Mouse (Mus musculus): ENCODE data around the gene Mia3. TPM values are rescaled to one million over a fixed set of nuclear protein-coding genes. Genes with fewer than 3 reads are reported as not detected.

Mia3 gene
- total RNA-seq, 2 experiments from 2014 or later = 279 to 289 TPM

DNA sequence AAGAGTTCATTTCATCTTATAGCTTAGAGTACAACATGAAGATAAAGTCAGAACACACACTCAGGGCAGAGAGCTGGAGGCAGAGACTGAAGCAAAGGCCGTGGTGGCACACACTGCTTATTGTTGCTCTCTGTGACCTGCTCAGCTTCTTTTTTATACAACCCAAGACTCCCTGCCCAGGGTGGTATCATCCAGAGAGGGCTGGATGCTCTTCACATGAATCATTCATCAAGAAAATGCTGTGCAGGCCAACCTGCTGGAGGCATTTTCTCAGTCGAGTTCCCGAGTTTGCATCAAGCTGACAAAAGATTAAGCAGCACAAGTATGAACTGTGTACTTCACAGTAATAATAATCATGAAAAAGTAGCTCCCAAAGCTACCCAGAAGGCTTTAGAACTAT is 81.0 kb downstream of the Mia3 start:
- no peak for DNase-seq (ENCODE audit: extremely low spot score in 1 of 2, low spot score in 2 of 2)
- intact Hi-C loops (cut with DNase I) = loop anchor here (5.0 kb wide), 1 partner anchor 44 kb away; no protein-coding TSS in a partner anchor

Other genes with a start within 250 kb of the Mia3 start
- 1 to 10 TPM; 3.8 to 3.9 TPM for gene Disp1, start 148.0 kb downstream of the Mia3 start, total RNA-seq (2021)
- 10 to 100 TPM; 56.4 to 61.4 TPM for gene Aida, start 73.0 kb downstream of the Mia3 start, total RNA-seq (2021)
- 10 to 100 TPM; 62.3 to 64.8 TPM for gene Brox, start 72.3 kb downstream of the Mia3 start, total RNA-seq (2021)
- gene Taf1a, start 19.4 kb upstream of the Mia3 start, total RNA-seq (2021) = 10 to 100 TPM; 16.0 to 17.5 TPM
- under 1 TPM in 1 of 2 experiments, not detected in 1; 0.95 TPM for gene Hhipl2, start 48.7 kb upstream of the Mia3 start, total RNA-seq (2021)

Data from left cerebral cortex, postnatal 10 days (tissue).